Mouse (Mus musculus): ENCODE measurements around the gene Zdhhc4. TPM values are rescaled to one million over a fixed set of nuclear protein-coding genes. Genes with fewer than 3 reads are reported as not detected.

The Zdhhc4 gene
- 48.7 TPM for polyA plus RNA-seq (2012; fragmentation: generic; extraction: Trizol)
- long read RNA-seq, experiment 1, transcript Zdhhc4-203 (8 exons, 1,341 nt) = minor isoform, 5 of 82 reads
- long read RNA-seq, experiment 1, transcript Zdhhc4-201 (8 exons, 1,364 nt) = major isoform, 30 of 82 reads
- long read RNA-seq, experiment 1, partial matches to known transcripts = 11 of 82 reads
- long read RNA-seq, experiment 1, other reads (novel, unspliced or antisense) = 36 of 82 reads
- long read RNA-seq, experiment 2, transcript Zdhhc4-201 (8 exons, 1,364 nt) = major isoform, 39 of 128 reads
- long read RNA-seq, experiment 2, transcript Zdhhc4-203 (8 exons, 1,341 nt) = minor isoform, 5 of 128 reads
- long read RNA-seq, experiment 2, partial matches to known transcripts = 5 of 128 reads
- long read RNA-seq, experiment 2, other reads (novel, unspliced or antisense) = 79 of 128 reads

- peaks cover 20% of the 10 kb centered on the region for H3K36me3 ChIP-seq (ENCODE audit: control insufficient read depth, insufficient read depth)
- peak within 1 kb of the TSS; percentile 99 for H3ac ChIP-seq (ENCODE audit: control insufficient read depth, insufficient read length, low read depth)
- H3K79me2 ChIP-seq (ENCODE audit: control insufficient read depth, insufficient read depth) = peaks cover 31% of the 10 kb centered on the region
- TF ChIP-seq MYOG (IDR thresholded peaks at IDR 0.05; ENCODE audit: control insufficient read depth, extremely low read depth, insufficient read length) (no peak), MAX (IDR thresholded peaks at IDR 0.05) (no peak), CTCF (IDR thresholded peaks at IDR 0.05; ENCODE audit: control insufficient read depth, insufficient read depth, insufficient read length) (no peak), FOSL1 (IDR thresholded peaks at IDR 0.05; ENCODE audit: insufficient read depth, low read length, poor library complexity, severe bottlenecking) (no peak), USF1 (IDR thresholded peaks at IDR 0.05; ENCODE audit: low read depth) (no peak), CEBPB (IDR thresholded peaks at IDR 0.05; ENCODE audit: low read depth) (no peak), MYOD1 (IDR thresholded peaks at IDR 0.05; ENCODE audit: control insufficient read depth, insufficient read length, low read depth) (no peak)
- no peaks in the 10 kb centered on the region for H3K27me3 ChIP-seq (ENCODE audit: control insufficient read depth, insufficient read depth, insufficient read length)
- H3K4me3 ChIP-seq (ENCODE audit: insufficient read depth, poor library complexity, severe bottlenecking) = peak within 1 kb of the TSS; percentile 91
- peaks cover 12% of the 10 kb centered on the region for H3K79me3 ChIP-seq (ENCODE audit: low read depth)
Measured at GRCm38 (mm10) chr5:143328690-143329495, at the start of gene Zdhhc4. Gene Zdhhc4, minus strand, starts transcription at chr5:143329256.

GRCm38 (mm10) chr5:143376156-143376555 lies 47.1 kb upstream of the Zdhhc4 start:
- Histone ChIP-seq H3K79me3 (ENCODE audit: low read depth) (no peaks in the 10 kb centered on the region), H3K27me3 (ENCODE audit: control insufficient read depth, insufficient read depth, insufficient read length) (peaks cover 51% of the 10 kb centered on the region), H3K79me2 (ENCODE audit: control insufficient read depth, insufficient read depth) (no peaks in the 10 kb centered on the region), H3K36me3 (ENCODE audit: control insufficient read depth, insufficient read depth) (no peaks in the 10 kb centered on the region), H3K4me3 (ENCODE audit: insufficient read depth, poor library complexity, severe bottlenecking) (no peak overlapping the region), H3ac (ENCODE audit: control insufficient read depth, insufficient read length, low read depth) (no peak overlapping the region)
- TF ChIP-seq MYOD1 (IDR thresholded peaks at IDR 0.05; ENCODE audit: control insufficient read depth, insufficient read length, low read depth) (no peak), MAX (IDR thresholded peaks at IDR 0.05) (no peak), CTCF (IDR thresholded peaks at IDR 0.05; ENCODE audit: control insufficient read depth, insufficient read depth, insufficient read length) (no peak), CEBPB (IDR thresholded peaks at IDR 0.05; ENCODE audit: low read depth) (no peak), MYOG (IDR thresholded peaks at IDR 0.05; ENCODE audit: control insufficient read depth, extremely low read depth, insufficient read length) (no peak), FOSL1 (IDR thresholded peaks at IDR 0.05; ENCODE audit: insufficient read depth, low read length, poor library complexity, severe bottlenecking) (no peak), USF1 (IDR thresholded peaks at IDR 0.05; ENCODE audit: low read depth) (no peak)

DNA sequence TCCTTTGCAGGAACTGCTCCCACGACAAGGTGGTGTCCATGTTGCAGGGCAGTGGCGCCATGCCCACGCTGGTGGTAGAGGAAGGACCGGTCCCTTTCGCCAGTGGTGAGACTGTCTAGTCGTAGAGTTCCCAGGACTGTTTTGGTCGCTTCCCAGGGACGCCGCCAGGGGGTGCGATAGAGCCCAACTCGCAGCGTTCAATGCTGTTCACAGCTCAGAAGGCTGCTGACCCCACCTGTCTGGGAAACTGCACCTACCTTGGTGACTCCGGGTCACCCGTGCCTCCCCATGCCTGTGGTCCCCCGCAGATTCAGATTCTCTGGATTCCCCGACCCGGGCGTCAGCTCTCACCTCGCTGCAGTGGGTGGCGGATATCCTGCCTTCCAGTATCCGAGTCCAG lies 46.2 kb upstream of the Zdhhc4 start:
- no peaks in the 10 kb centered on the region for H3K79me3 ChIP-seq (ENCODE audit: low read depth)
- no peaks in the 10 kb centered on the region for H3K79me2 ChIP-seq (ENCODE audit: control insufficient read depth, insufficient read depth)
- H3K27me3 ChIP-seq (ENCODE audit: control insufficient read depth, insufficient read depth, insufficient read length) = peaks cover 60% of the 10 kb centered on the region
- H3K36me3 ChIP-seq (ENCODE audit: control insufficient read depth, insufficient read depth) = no peaks in the 10 kb centered on the region
- TF ChIP-seq FOSL1 (IDR thresholded peaks at IDR 0.05; ENCODE audit: insufficient read depth, low read length, poor library complexity, severe bottlenecking) (no peak), CTCF (IDR thresholded peaks at IDR 0.05; ENCODE audit: control insufficient read depth, insufficient read depth, insufficient read length) (peak; percentile 41)
- no peak overlapping the region for H3K4me3 ChIP-seq (ENCODE audit: insufficient read depth, poor library complexity, severe bottlenecking)
- H3ac ChIP-seq (ENCODE audit: control insufficient read depth, insufficient read length, low read depth) = no peak overlapping the region

- H3K4me3 ChIP-seq (ENCODE audit: insufficient read depth, poor library complexity, severe bottlenecking) = no peak overlapping the region
- H3K79me3 ChIP-seq (ENCODE audit: low read depth) = no peaks in the 10 kb centered on the region
- H3K79me2 ChIP-seq (ENCODE audit: control insufficient read depth, insufficient read depth) = no peaks in the 10 kb centered on the region
- no peak overlapping the region for H3ac ChIP-seq (ENCODE audit: control insufficient read depth, insufficient read length, low read depth)
- H3K36me3 ChIP-seq (ENCODE audit: control insufficient read depth, insufficient read depth) = no peaks in the 10 kb centered on the region
- H3K27me3 ChIP-seq (ENCODE audit: control insufficient read depth, insufficient read depth, insufficient read length) = peaks cover 72% of the 10 kb centered on the region
- TF ChIP-seq MYOD1 (IDR thresholded peaks at IDR 0.05; ENCODE audit: control insufficient read depth, insufficient read length, low read depth) (no peak), CTCF (IDR thresholded peaks at IDR 0.05; ENCODE audit: control insufficient read depth, insufficient read depth, insufficient read length) (no peak), CEBPB (IDR thresholded peaks at IDR 0.05; ENCODE audit: low read depth) (no peak), MYOG (IDR thresholded peaks at IDR 0.05; ENCODE audit: control insufficient read depth, extremely low read depth, insufficient read length) (no peak), MAX (IDR thresholded peaks at IDR 0.05) (no peak), USF1 (IDR thresholded peaks at IDR 0.05; ENCODE audit: low read depth) (no peak), FOSL1 (IDR thresholded peaks at IDR 0.05; ENCODE audit: insufficient read depth, low read length, poor library complexity, severe bottlenecking) (no peak)
Measured at GRCm38 (mm10) chr5:143372818-143373217, 43.8 kb upstream of the Zdhhc4 start.

DNA sequence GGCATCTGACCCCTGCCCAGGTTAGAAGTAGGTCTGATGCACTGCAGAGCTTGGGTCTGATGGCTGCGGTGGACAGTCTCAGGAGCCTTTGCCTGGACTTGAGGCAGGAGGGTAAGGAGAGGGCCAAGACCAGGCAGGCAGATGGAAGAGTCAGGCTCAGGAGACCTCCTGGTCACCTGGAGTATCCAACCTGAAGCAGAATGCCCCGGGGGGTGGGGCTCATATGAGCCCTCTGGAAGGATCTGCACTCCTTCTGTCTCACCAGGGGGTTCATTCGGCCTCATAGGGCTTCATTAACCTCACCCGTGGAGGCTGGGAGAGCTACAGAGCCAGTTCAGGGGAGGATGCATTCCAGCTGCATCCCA lies 42.1 kb upstream of the Zdhhc4 start:
- no peaks in the 10 kb centered on the region for H3K79me3 ChIP-seq (ENCODE audit: low read depth)
- no peaks in the 10 kb centered on the region for H3K36me3 ChIP-seq (ENCODE audit: control insufficient read depth, insufficient read depth)
- no peak overlapping the region for H3ac ChIP-seq (ENCODE audit: control insufficient read depth, insufficient read length, low read depth)
- H3K4me3 ChIP-seq (ENCODE audit: insufficient read depth, poor library complexity, severe bottlenecking) = no peak overlapping the region
- TF ChIP-seq USF1 (IDR thresholded peaks at IDR 0.05; ENCODE audit: low read depth) = no peak
- no peak for TF ChIP-seq MYOD1 (IDR thresholded peaks at IDR 0.05; ENCODE audit: control insufficient read depth, insufficient read length, low read depth)
- TF ChIP-seq CEBPB (IDR thresholded peaks at IDR 0.05; ENCODE audit: low read depth) = no peak
- no peak for TF ChIP-seq MAX (IDR thresholded peaks at IDR 0.05)
- TF ChIP-seq MYOG (IDR thresholded peaks at IDR 0.05; ENCODE audit: control insufficient read depth, extremely low read depth, insufficient read length) = no peak
- no peak for TF ChIP-seq CTCF (IDR thresholded peaks at IDR 0.05; ENCODE audit: control insufficient read depth, insufficient read depth, insufficient read length)
- no peak for TF ChIP-seq FOSL1 (IDR thresholded peaks at IDR 0.05; ENCODE audit: insufficient read depth, low read length, poor library complexity, severe bottlenecking)
- no peaks in the 10 kb centered on the region for H3K79me2 ChIP-seq (ENCODE audit: control insufficient read depth, insufficient read depth)
- H3K27me3 ChIP-seq (ENCODE audit: control insufficient read depth, insufficient read depth, insufficient read length) = peaks cover 70% of the 10 kb centered on the region

Data from C2C12 (cell line).